Mouse (Mus musculus) megakaryocyte, embryonic 14.5 days (primary cell): Measurements from ENCODE around the gene Eif4ebp2.

Source experiments
- FLI1 ChIP-seq: IDR thresholded peaks from 2 replicates; pipeline ENCODE4 v1.6.1; 2012; ENCODE audit warnings: low read length, inconsistent platforms, mixed read lengths
- GATA1 ChIP-seq: IDR thresholded peaks from 3 replicates; pipeline ENCODE4 v1.6.1; 2012; ENCODE audit warnings: mixed read lengths, low read length, inconsistent platforms, borderline replicate concordance

GRCm38 (mm10) chr10:61385174-61385573 lies 67.3 kb downstream of the Eif4ebp2 start:
- TF ChIP-seq GATA1 = no peak
- TF ChIP-seq FLI1 = no peak
